Mouse (Mus musculus): ENCODE measurements around the gene Gm10570.

- no peak for TF ChIP-seq TCF12 (IDR thresholded peaks at IDR 0.05; ENCODE audit: low read depth, low read length)
- TF ChIP-seq RAD21 (IDR thresholded peaks at IDR 0.05; ENCODE audit: low read depth, low read length) = no peak
- TF ChIP-seq CTCF (IDR thresholded peaks at IDR 0.05 in 2 of 3, conservative IDR thresholded peaks at IDR 0.05 in 1 of 3; ENCODE audit: control insufficient read depth in 1 of 3, insufficient read depth in 1 of 3, low read depth in 2 of 3, low read length in 3 of 3, poor library complexity in 1 of 3, severe bottlenecking in 1 of 3) = no peak
- TF ChIP-seq POLR2A (IDR thresholded peaks at IDR 0.05; ENCODE audit: control insufficient read depth in 1 of 2, insufficient read depth in 1 of 2, low read depth in 1 of 2, low read length in 2 of 2, poor library complexity in 1 of 2) = no peak
- no peak for TF ChIP-seq MAZ (IDR thresholded peaks at IDR 0.05; ENCODE audit: low read depth, low read length)
- no peak for TF ChIP-seq MAX (IDR thresholded peaks at IDR 0.05; ENCODE audit: low read length)
- no peak for TF ChIP-seq CHD2 (IDR thresholded peaks at IDR 0.05; ENCODE audit: low read length)
- TF ChIP-seq CHD1 (IDR thresholded peaks at IDR 0.05; ENCODE audit: low read depth, low read length) = no peak
- no peak for TF ChIP-seq KAT2A (conservative IDR thresholded peaks at IDR 0.05; ENCODE audit: low read depth, low read length)
- TF ChIP-seq TAL1 (IDR thresholded peaks at IDR 0.05; ENCODE audit: low read length) = no peak
These were observed 24.6 kb downstream of the Gm10570 start for GRCm38 (mm10) chr4:130283826-130284225.

All from MEL (cell line).